Mouse (Mus musculus): ENCODE measurements around the gene Polr3b. TPM values are rescaled to one million over a fixed set of nuclear protein-coding genes. Genes with fewer than 3 reads are reported as not detected.

Polr3b gene
- polyA plus RNA-seq, 2 experiments, result 10.6 to 13.5 TPM

GRCm38 (mm10) chr10:84757426-84758199 is 135.5 kb downstream of the Polr3b start:
- Histone ChIP-seq H3K36me3 (ENCODE audit: control insufficient read depth, insufficient read depth, low read length) (no peaks in the 10 kb centered on the region), H3K27ac (replicated peaks; ENCODE audit: low read depth, low read length) (no peak overlapping the region), H3K4me3 (replicated peaks; ENCODE audit: low read length) (no peak overlapping the region), H3K9ac (ENCODE audit: low read depth, low read length, severe bottlenecking) (no peak overlapping the region), H3K4me1 (ENCODE audit: control insufficient read depth, insufficient read depth, low read length) (peaks cover 20% of the 10 kb centered on the region), H3K4me2 (replicated peaks; ENCODE audit: low read depth, low read length, severe bottlenecking) (no peak overlapping the region), H3K9me3 (ENCODE audit: control insufficient read depth, low read length) (no peaks in the 10 kb centered on the region), H3K27me3 (ENCODE audit: control insufficient read depth, insufficient read depth, low read length) (peaks cover 93% of the 10 kb centered on the region)
- ATAC-seq (ENCODE audit: low FRiP score, low read depth) (no peak), DNase-seq (ENCODE audit: low spot score) (no peak)
- WGBS, result 5% methylated on average over 22 of the region's 22 CpGs
- no peak for TF ChIP-seq POLR2A (IDR thresholded peaks at IDR 0.05; ENCODE audit: borderline replicate concordance, extremely low read depth, insufficient read depth, insufficient read length)

GRCm38 (mm10) chr10:84758200-84758468 is 136.0 kb downstream of the Polr3b start:
- H3K36me3 ChIP-seq (ENCODE audit: control insufficient read depth, insufficient read depth, low read length), result no peaks in the 10 kb centered on the region
- H3K9ac ChIP-seq (ENCODE audit: low read depth, low read length, severe bottlenecking), result no peak overlapping the region
- DNase-seq (ENCODE audit: low spot score) (no peak), ATAC-seq (ENCODE audit: low FRiP score, low read depth) (no peak)
- no peaks in the 10 kb centered on the region for H3K9me3 ChIP-seq (ENCODE audit: control insufficient read depth, low read length)
- H3K27ac ChIP-seq (replicated peaks; ENCODE audit: low read depth, low read length), result no peak overlapping the region
- no peak overlapping the region for H3K4me3 ChIP-seq (replicated peaks; ENCODE audit: low read length)
- H3K4me2 ChIP-seq (replicated peaks; ENCODE audit: low read depth, low read length, severe bottlenecking), result no peak overlapping the region
- TF ChIP-seq POLR2A (IDR thresholded peaks at IDR 0.05; ENCODE audit: borderline replicate concordance, extremely low read depth, insufficient read depth, insufficient read length), result no peak
- WGBS, result 15% methylated on average over 5 of the region's 5 CpGs
- H3K4me1 ChIP-seq (ENCODE audit: control insufficient read depth, insufficient read depth, low read length), result peaks cover 20% of the 10 kb centered on the region
- H3K27me3 ChIP-seq (ENCODE audit: control insufficient read depth, insufficient read depth, low read length), result peaks cover 90% of the 10 kb centered on the region

DNA sequence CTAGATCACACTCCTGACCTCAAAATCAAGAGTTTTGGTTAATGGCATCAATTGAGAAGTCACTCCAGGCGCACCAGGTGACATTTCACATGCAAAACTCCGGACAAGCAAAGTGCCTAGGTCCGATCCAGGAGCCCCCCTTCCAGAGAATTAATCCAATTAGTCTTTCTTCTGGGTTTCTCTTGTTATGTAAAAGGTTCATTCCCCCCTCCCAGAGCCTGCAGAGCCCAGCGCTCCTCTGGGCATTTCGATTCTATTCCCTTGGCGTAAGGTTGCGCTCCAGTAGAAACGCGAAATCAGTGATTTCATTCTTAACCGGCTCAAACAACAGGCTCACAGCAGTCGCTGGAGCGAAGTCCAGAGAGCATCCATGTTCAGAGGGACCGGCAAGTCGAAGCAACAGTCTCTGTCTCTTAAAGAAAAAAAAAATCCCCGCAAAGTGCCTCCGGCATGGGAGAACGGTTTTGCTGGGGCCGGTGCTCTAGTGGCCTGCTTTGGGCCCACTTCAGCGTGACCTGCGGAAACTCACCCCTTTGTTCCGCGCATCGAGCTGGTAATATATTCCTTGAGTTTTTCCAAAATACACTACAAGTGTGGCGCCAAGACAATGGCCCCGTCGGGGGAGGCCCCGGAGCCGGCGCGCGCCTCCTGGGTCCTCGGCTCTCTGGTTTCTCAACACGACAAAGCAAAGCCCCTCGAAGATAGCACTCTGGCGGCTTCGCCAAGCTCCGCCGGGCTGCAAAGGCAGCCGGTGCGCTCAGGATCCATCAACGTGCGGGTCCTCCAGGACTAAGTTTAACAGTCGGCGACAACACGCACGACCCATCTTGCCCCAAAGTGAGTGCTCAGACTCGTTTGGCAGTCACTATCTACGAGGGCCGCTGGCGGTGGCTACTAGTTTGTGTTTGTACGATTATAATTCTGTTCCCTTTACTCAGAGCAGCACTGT is 136.7 kb downstream of the Polr3b start:
- TF ChIP-seq POLR2A (IDR thresholded peaks at IDR 0.05; ENCODE audit: borderline replicate concordance, extremely low read depth, insufficient read depth, insufficient read length), result no peak
- H3K4me1 ChIP-seq (ENCODE audit: control insufficient read depth, insufficient read depth, low read length), result peaks cover 20% of the 10 kb centered on the region
- ATAC-seq (ENCODE audit: low FRiP score, low read depth), result no peak
- H3K9ac ChIP-seq (ENCODE audit: low read depth, low read length, severe bottlenecking), result no peak overlapping the region
- H3K9me3 ChIP-seq (ENCODE audit: control insufficient read depth, low read length), result no peaks in the 10 kb centered on the region
- H3K27ac ChIP-seq (replicated peaks; ENCODE audit: low read depth, low read length), result no peak overlapping the region
- H3K4me3 ChIP-seq (replicated peaks; ENCODE audit: low read length), result peak overlapping the region; percentile 19
- DNase-seq (ENCODE audit: low spot score), result no peak
- peaks cover 85% of the 10 kb centered on the region for H3K27me3 ChIP-seq (ENCODE audit: control insufficient read depth, insufficient read depth, low read length)
- no peaks in the 10 kb centered on the region for H3K36me3 ChIP-seq (ENCODE audit: control insufficient read depth, insufficient read depth, low read length)
- 0 out of 2 replicates have a peak overlapping the region, but pooled peaks have one; percentile 29 for H3K4me2 ChIP-seq (replicated peaks; ENCODE audit: low read depth, low read length, severe bottlenecking)
- 2% methylated on average over 51 of the region's 51 CpGs for WGBS

DNA sequence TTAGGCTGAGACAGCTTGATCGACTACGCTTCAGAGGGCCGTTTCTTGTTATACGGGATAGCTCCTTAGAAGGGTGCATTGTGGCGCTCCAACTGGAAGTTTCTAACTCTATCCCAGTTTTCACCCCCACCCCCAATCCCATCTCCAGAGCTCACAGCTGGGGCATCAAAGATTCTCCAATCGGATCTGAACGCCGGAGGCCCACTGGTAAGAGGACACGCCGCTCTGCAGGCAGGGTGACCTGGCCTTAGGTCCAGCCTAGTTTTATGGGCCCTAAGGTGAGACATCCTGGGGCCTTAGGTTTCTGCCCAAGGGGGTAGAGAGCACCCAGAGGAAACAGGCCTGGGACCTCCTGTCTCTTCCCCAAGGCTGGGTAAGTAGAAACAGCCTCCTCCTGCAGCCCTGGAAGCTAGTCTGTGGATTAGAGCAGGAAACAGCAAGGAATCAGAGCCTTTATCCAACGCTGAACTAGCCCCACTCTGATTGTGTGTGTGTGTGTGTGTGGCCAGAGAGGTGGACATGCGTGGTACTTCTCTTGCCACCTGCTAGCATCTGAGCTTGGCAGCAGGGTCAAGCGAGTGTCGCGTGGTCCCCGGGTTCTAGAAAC is 137.5 kb downstream of the Polr3b start:
- peak overlapping the region; percentile 37 for H3K4me3 ChIP-seq (replicated peaks; ENCODE audit: low read length)
- no peak for TF ChIP-seq POLR2A (IDR thresholded peaks at IDR 0.05; ENCODE audit: borderline replicate concordance, extremely low read depth, insufficient read depth, insufficient read length)
- H3K4me2 ChIP-seq (replicated peaks; ENCODE audit: low read depth, low read length, severe bottlenecking), result peak overlapping the region; percentile 77
- ATAC-seq (ENCODE audit: low FRiP score, low read depth), result no peak; the same call in 1 of the 2 replicates
- H3K27ac ChIP-seq (replicated peaks; ENCODE audit: low read depth, low read length), result no peak overlapping the region
- WGBS, result 5% methylated on average over 16 of the region's 16 CpGs
- peaks cover 20% of the 10 kb centered on the region for H3K4me1 ChIP-seq (ENCODE audit: control insufficient read depth, insufficient read depth, low read length)
- DNase-seq (ENCODE audit: low spot score), result no peak
- H3K27me3 ChIP-seq (ENCODE audit: control insufficient read depth, insufficient read depth, low read length), result peaks cover 77% of the 10 kb centered on the region
- no peak overlapping the region for H3K9ac ChIP-seq (ENCODE audit: low read depth, low read length, severe bottlenecking)
- H3K9me3 ChIP-seq (ENCODE audit: control insufficient read depth, low read length), result no peaks in the 10 kb centered on the region
- H3K36me3 ChIP-seq (ENCODE audit: control insufficient read depth, insufficient read depth, low read length), result no peaks in the 10 kb centered on the region
